Mouse (Mus musculus): ENCODE measurements around the gene Rbm26. TPM values are rescaled to one million over a fixed set of nuclear protein-coding genes. Genes with fewer than 3 reads are reported as not detected.

Rbm26 gene
- polyA plus RNA-seq (2015; fragmentation: Nextera tagmentation; extraction: Ambion mirVana) = 8.3 and 9.8 TPM in 2 replicates

DNA sequence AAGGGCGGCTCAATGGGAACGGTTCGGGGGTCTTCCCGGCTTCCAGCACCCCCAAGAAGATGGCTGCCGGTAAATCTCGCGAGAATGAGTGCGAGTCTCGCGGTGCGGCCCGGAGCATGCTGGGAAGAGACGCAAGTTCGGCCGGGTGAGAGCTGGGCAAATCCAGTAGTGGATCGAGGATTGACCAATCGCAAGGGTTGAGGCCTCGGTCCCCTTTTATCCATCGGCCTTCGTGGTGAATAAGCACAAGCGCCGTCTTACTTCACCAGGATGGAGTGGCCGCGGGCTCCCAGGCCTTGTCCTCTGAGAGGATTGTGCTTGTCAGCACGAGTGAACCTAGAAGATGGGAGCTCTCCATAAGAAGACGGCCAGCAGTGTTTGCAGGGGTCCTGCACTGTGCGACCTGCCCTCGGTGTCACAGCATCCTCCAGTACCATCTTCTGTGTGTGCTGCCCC is at the start of gene Rbm26:
Gene Rbm26 (minus strand): TSS at position 90 of the 456 bp plus-strand sequence.
- no peaks in the 10 kb centered on the region for H3K27me3 ChIP-seq (ENCODE audit: insufficient read depth, low read length)
- H3K9me3 ChIP-seq (ENCODE audit: low read length) = no peaks in the 10 kb centered on the region
- peaks cover 22% of the 10 kb centered on the region for H3K4me1 ChIP-seq (ENCODE audit: insufficient read depth)
- TF ChIP-seq CTCF (IDR thresholded peaks at IDR 0.05; ENCODE audit: low read depth) (no peak), EP300 (IDR thresholded peaks at IDR 0.05; ENCODE audit: low read depth) (peak; percentile 77; the same call in 1 of the 2 replicates)
- peak within 1 kb of the TSS; percentile 92 for H3K27ac ChIP-seq (ENCODE audit: low read depth)
- peak within 1 kb of the TSS; percentile 99 for H3K9ac ChIP-seq (replicated peaks)
- H3K36me3 ChIP-seq (replicated peaks; ENCODE audit: insufficient read depth, low read length) = no peaks in the 10 kb centered on the region
- H3K4me3 ChIP-seq (ENCODE audit: low read depth, low read length) = peak within 1 kb of the TSS; percentile 98
- under 1% methylated on average over 28 of the region's 28 CpGs for WGBS (ENCODE audit: insufficient replicate concordance)
- peak; percentile 95 for DNase-seq
- H3K4me2 ChIP-seq (ENCODE audit: low read depth, low read length) = peak within 1 kb of the TSS; percentile 94
- ATAC-seq = peak; percentile 96

GRCm38 (mm10) chr14:105225790-105226189 is 48.7 kb upstream of the Rbm26 start:
- H3K9ac ChIP-seq (replicated peaks) = no peak overlapping the region
- 71% methylated on average over 4 of the region's 4 CpGs for WGBS (ENCODE audit: insufficient replicate concordance)
- DNase-seq = no peak
- no peaks in the 10 kb centered on the region for H3K9me3 ChIP-seq (ENCODE audit: low read length)
- no peaks in the 10 kb centered on the region for H3K36me3 ChIP-seq (replicated peaks; ENCODE audit: insufficient read depth, low read length)
- no peak for ATAC-seq
- no peaks in the 10 kb centered on the region for H3K4me1 ChIP-seq (ENCODE audit: insufficient read depth)
- H3K4me3 ChIP-seq (ENCODE audit: low read depth, low read length) = no peak overlapping the region
- no peaks in the 10 kb centered on the region for H3K27me3 ChIP-seq (ENCODE audit: insufficient read depth, low read length)
- TF ChIP-seq EP300 (IDR thresholded peaks at IDR 0.05; ENCODE audit: low read depth) (no peak), CTCF (IDR thresholded peaks at IDR 0.05; ENCODE audit: low read depth) (peak; percentile 17; the same call in 1 of the 2 replicates)
- H3K4me2 ChIP-seq (ENCODE audit: low read depth, low read length) = no peak overlapping the region
- no peak overlapping the region for H3K27ac ChIP-seq (ENCODE audit: low read depth)

- Histone ChIP-seq H3K27ac (ENCODE audit: low read depth) (no peak overlapping the region), H3K36me3 (replicated peaks; ENCODE audit: insufficient read depth, low read length) (no peaks in the 10 kb centered on the region), H3K27me3 (ENCODE audit: insufficient read depth, low read length) (no peaks in the 10 kb centered on the region), H3K4me3 (ENCODE audit: low read depth, low read length) (no peak overlapping the region), H3K9me3 (ENCODE audit: low read length) (no peaks in the 10 kb centered on the region), H3K4me1 (ENCODE audit: insufficient read depth) (no peaks in the 10 kb centered on the region), H3K4me2 (ENCODE audit: low read depth, low read length) (no peak overlapping the region), H3K9ac (replicated peaks) (no peak overlapping the region)
- 68% methylated on average over 4 of the region's 4 CpGs for WGBS (ENCODE audit: insufficient replicate concordance)
- TF ChIP-seq EP300 (IDR thresholded peaks at IDR 0.05; ENCODE audit: low read depth) = no peak
- TF ChIP-seq CTCF (IDR thresholded peaks at IDR 0.05; ENCODE audit: low read depth) = no peak
- no peak for ATAC-seq
- DNase-seq = no peak
Measured at GRCm38 (mm10) chr14:105222240-105222639, 45.1 kb upstream of the Rbm26 start.

DNA sequence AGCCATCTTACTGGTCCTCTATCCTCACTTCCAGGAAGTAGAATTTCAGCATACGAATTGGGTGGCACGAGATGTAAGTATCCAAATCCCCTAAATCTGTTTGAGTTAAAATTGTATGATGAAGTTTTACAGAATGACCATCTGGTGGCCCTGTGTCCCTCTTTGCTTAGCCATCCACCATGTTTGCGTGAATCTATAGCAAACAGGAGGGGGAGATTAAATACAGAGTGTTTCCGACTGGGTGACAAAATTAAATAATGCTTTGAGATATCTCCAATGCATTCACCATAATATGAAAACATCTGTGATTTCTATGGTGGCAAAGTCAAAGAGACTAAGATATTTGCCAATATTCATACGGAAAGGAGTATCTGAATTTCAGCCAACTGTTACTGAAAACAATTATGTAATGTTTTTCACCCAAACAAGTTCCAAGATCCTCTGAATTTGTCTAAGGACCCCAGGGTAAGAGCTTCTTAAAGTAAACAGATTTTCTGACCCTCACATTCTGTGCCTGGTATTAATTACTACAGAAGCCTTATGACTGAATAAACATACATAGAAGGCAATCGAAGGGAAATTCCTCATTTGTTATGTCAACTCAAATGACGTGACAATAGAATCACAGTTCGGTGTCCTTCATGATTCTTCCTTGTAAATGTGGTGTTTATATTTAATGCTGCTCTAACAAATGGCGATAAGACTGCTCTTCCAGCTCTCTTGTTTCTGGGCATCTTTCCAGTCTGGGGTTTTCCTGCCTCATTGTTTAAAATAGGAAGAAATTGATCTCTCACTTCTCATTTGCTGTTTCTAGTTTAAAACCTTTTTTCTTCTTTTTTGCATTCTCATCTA is 42.6 kb upstream of the Rbm26 start:
- DNase-seq (no peak), ATAC-seq (no peak)
- Histone ChIP-seq H3K27me3 (ENCODE audit: insufficient read depth, low read length) (no peaks in the 10 kb centered on the region), H3K36me3 (replicated peaks; ENCODE audit: insufficient read depth, low read length) (no peaks in the 10 kb centered on the region), H3K27ac (ENCODE audit: low read depth) (no peak overlapping the region), H3K9me3 (ENCODE audit: low read length) (no peaks in the 10 kb centered on the region), H3K4me3 (ENCODE audit: low read depth, low read length) (no peak overlapping the region), H3K4me2 (ENCODE audit: low read depth, low read length) (no peak overlapping the region), H3K4me1 (ENCODE audit: insufficient read depth) (no peaks in the 10 kb centered on the region), H3K9ac (replicated peaks) (no peak overlapping the region)
- TF ChIP-seq EP300 (IDR thresholded peaks at IDR 0.05; ENCODE audit: low read depth) = no peak
- TF ChIP-seq CTCF (IDR thresholded peaks at IDR 0.05; ENCODE audit: low read depth) = no peak
- 72% methylated on average over 9 of the region's 9 CpGs for WGBS (ENCODE audit: insufficient replicate concordance)

DNA sequence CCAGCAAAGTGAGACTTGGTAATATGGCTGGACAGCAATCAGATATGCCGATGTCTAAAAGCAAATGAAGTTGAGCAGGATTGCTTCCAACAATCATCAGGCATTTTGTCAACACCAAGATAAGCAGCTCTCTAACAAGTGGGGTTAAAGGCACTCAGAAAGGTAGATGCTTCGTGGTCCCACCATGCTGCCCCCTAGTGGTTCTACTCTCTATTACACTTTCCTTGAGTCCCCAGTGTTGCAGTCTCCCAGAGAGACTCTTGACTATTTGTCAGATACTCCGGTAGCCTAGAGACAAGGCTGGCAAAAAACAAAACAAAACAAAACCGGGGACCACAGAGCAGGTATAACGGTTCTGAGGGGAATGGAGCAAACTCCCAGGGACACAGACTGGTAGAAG is 21.3 kb upstream of the Rbm26 start:
- Histone ChIP-seq H3K9me3 (ENCODE audit: low read length) (no peaks in the 10 kb centered on the region), H3K4me1 (ENCODE audit: insufficient read depth) (no peaks in the 10 kb centered on the region), H3K27me3 (ENCODE audit: insufficient read depth, low read length) (no peaks in the 10 kb centered on the region), H3K4me2 (ENCODE audit: low read depth, low read length) (no peak overlapping the region), H3K9ac (replicated peaks) (no peak overlapping the region), H3K4me3 (ENCODE audit: low read depth, low read length) (no peak overlapping the region), H3K27ac (ENCODE audit: low read depth) (no peak overlapping the region), H3K36me3 (replicated peaks; ENCODE audit: insufficient read depth, low read length) (no peaks in the 10 kb centered on the region)
- TF ChIP-seq CTCF (IDR thresholded peaks at IDR 0.05; ENCODE audit: low read depth) (peak; percentile 72), EP300 (IDR thresholded peaks at IDR 0.05; ENCODE audit: low read depth) (no peak)
- 37% methylated on average over 5 of the region's 5 CpGs for WGBS (ENCODE audit: insufficient replicate concordance)
- ATAC-seq (no peak), DNase-seq (peak; percentile 25)

DNA sequence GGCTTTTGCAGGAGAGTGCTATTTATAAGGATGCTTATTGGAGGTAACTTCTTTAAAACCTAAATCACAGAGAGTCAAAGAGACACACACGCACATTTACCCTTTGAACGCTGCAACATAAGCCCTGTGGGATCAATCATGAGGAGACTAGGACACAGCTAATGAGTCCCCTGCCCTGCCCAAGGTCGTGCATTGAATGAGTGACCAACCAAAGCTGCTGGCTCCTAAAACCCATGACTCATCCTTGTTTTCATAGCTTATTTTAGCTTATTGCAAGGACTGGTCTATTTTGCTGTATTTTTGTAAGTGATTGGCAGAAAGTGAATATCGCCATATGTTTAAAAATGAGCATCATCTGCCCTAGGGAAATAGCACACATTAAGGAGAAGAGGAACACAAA is 17.6 kb upstream of the Rbm26 start:
- H3K4me1 ChIP-seq (ENCODE audit: insufficient read depth) = no peaks in the 10 kb centered on the region
- no peaks in the 10 kb centered on the region for H3K36me3 ChIP-seq (replicated peaks; ENCODE audit: insufficient read depth, low read length)
- H3K9me3 ChIP-seq (ENCODE audit: low read length) = no peaks in the 10 kb centered on the region
- H3K4me3 ChIP-seq (ENCODE audit: low read depth, low read length) = no peak overlapping the region
- TF ChIP-seq CTCF (IDR thresholded peaks at IDR 0.05; ENCODE audit: low read depth) (no peak), EP300 (IDR thresholded peaks at IDR 0.05; ENCODE audit: low read depth) (no peak)
- no peak overlapping the region for H3K4me2 ChIP-seq (ENCODE audit: low read depth, low read length)
- H3K9ac ChIP-seq (replicated peaks) = no peak overlapping the region
- DNase-seq (no peak), ATAC-seq (no peak)
- no peak overlapping the region for H3K27ac ChIP-seq (ENCODE audit: low read depth)
- H3K27me3 ChIP-seq (ENCODE audit: insufficient read depth, low read length) = no peaks in the 10 kb centered on the region
- WGBS (ENCODE audit: insufficient replicate concordance) = 66% methylated on average over 4 of the region's 4 CpGs

Measured in liver, postnatal 0 days (tissue).